16 mouse cellular contexts compared by ENCODE assay signal in the genomic region with DNA sequence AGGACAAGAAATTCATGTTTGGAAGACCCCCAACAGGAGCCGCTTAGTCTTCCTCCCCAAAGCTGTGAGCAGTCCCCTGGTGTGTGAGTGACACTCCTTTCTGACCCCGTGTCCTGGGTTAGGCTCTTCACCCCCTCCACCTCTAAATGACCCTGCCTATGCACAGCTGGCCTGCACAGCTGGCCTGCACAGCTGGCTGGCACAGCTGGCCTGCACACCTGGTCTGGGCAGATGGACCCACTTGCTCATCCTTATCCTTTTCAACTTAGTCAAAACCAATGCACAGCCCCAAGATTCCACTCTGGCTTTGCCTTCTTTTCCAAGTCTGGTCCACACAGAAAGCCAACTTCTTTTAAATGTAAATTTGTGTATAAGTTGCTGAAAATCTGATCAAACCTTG. TPM values are rescaled to one million over a fixed set of nuclear protein-coding genes. Genes with fewer than 3 reads are reported as not detected.
"Had no signal": no experiment of that assay in that cellular context is flagged by ENCODE, and none has a peak within 500 bp of the region (broad histone marks: within the 10 kb centered on the region; RNA-seq: fewer than 3 reads in every experiment).

No protein-coding gene starts in this region.

- H3K9me3 ChIP-seq: limb, embryonic 15.5 days; liver, embryonic 12.5 days; lung, embryonic 15.5 days; megakaryocyte, embryonic 14.5 days; midbrain, embryonic 15.5 days had no signal

- DNase-seq: kidney, postnatal 14 days; layer of hippocampus, postnatal 36 days; lung, postnatal 14 days; right cerebral cortex, adult 18-20 months; thymus, postnatal 4 days had no signal

- H3K27ac ChIP-seq: limb, embryonic 15.5 days; liver, embryonic 12.5 days; lung, embryonic 15.5 days; macrophage; midbrain, embryonic 15.5 days; stomach, postnatal 0 days had no signal

- H3K4me2 ChIP-seq: limb, embryonic 15.5 days; liver, embryonic 12.5 days; lung, embryonic 15.5 days; midbrain, embryonic 11.5 days; midbrain, embryonic 15.5 days had no signal

- H3K36me3 ChIP-seq: limb, embryonic 15.5 days; liver, embryonic 12.5 days; lung, embryonic 15.5 days; midbrain, embryonic 15.5 days had no signal

- H3K4me3 ChIP-seq: limb, embryonic 15.5 days; liver, embryonic 12.5 days; lung, embryonic 15.5 days; megakaryocyte, embryonic 14.5 days; midbrain, embryonic 15.5 days had no signal

- H3K4me1 ChIP-seq: limb, embryonic 15.5 days; liver, embryonic 12.5 days; lung, embryonic 15.5 days; megakaryocyte, embryonic 14.5 days; midbrain, embryonic 15.5 days had no signal

- H3K9ac ChIP-seq: limb, embryonic 15.5 days; liver, embryonic 12.5 days; lung, embryonic 15.5 days; midbrain, embryonic 15.5 days had no signal

- ATAC-seq: liver, embryonic 12.5 days; midbrain, embryonic 15.5 days had no signal

RNA-seq across cellular contexts. Expression of a gene that starts 15.8 kb away (rescaled TPM):
- total RNA-seq: monocyte, adult 5-6 weeks had no signal
- polyA plus RNA-seq: kidney, embryonic 14.5 days; large intestine, adult 2 months; liver, embryonic 12.5 days; macrophage; stomach, postnatal 0 days had no signal
